26 mouse cellular contexts compared by ENCODE assay signal in the genomic region with DNA sequence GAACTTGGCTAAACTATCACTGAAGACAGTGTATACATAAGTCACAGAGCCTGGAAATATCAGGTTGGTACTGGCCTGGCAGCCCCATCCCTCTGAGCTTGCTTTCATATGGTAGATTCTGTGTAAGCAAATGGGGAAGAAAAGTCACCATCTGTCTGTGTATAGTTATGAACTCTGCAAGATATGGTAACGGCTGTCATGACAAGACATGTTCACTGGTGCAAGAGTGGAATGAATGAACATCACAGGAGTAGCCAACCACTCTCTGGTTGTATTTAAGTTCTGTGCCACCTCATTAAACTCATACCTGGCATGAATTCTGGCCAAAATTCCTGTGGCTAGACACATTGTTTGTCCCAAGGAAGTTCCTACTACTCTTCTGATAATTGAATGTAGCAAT.
DNase-seq lines count a peak whose midpoint lies in the region; ATAC-seq lines count a peak whose summit lies in the region.
"Had no signal": no experiment of that assay in that cellular context is flagged by ENCODE, and none has a peak within 500 bp of the region (broad histone marks: within the 10 kb centered on the region; RNA-seq: fewer than 3 reads in every experiment).

No protein-coding gene starts in this region.

- H3K4me3 ChIP-seq in forebrain, embryonic 13.5 days = no peak overlapping the region
- H3K4me3 ChIP-seq in forebrain, embryonic 12.5 days (replicated peaks) = no peak overlapping the region
- no peak overlapping the region for H3K4me3 ChIP-seq in embryonic facial prominence, embryonic 10.5 days
- H3K4me3 ChIP-seq: embryonic facial prominence, embryonic 13.5 days; erythroblast, embryonic 14.5 days; gastrocnemius, adult 2 months; hindbrain, embryonic 13.5 days; intestine, embryonic 15.5 days; limb, embryonic 15.5 days; midbrain, embryonic 13.5 days; neural tube, embryonic 12.5 days had no signal

- DNase-seq in layer of hippocampus, adult 9-10 months (ENCODE audit: low spot score) = peak; percentile 13
- no peak for DNase-seq in layer of hippocampus, adult 11-12 months (ENCODE audit: low spot score)
- DNase-seq in brain, adult 2 months (ENCODE audit: low read depth, low spot score) = peak; percentile 19
- DNase-seq in brain, embryonic 18.5 days (ENCODE audit: low read depth, low spot score) = peak; percentile 24
- DNase-seq in left cerebral cortex, adult 8-10 months (ENCODE audit: low spot score in 2 of 2) = no peak
- DNase-seq in embryonic facial prominence, embryonic 10.5 days (ENCODE audit: low spot score) = no peak
- DNase-seq: adrenal gland, adult 2 months; B cell, adult 2 months; gastrocnemius, adult 2 months; kidney, adult 8-10 months; kidney, postnatal 10 days; lung, embryonic 14.5 days; retina, postnatal 1 day; right cerebral cortex, postnatal 25 days; spleen, adult 18-20 months; thymus, postnatal 14 days had no signal

- peak; percentile 71 for ATAC-seq in forebrain, embryonic 13.5 days
- ATAC-seq in forebrain, embryonic 12.5 days (ENCODE audit: low FRiP score) = no peak
- ATAC-seq: intestine, embryonic 15.5 days; midbrain, embryonic 13.5 days had no signal

- H3K9ac ChIP-seq in forebrain, embryonic 13.5 days = no peak overlapping the region
- H3K9ac ChIP-seq in forebrain, embryonic 12.5 days = no peak overlapping the region
- H3K9ac ChIP-seq: embryonic facial prominence, embryonic 13.5 days; hindbrain, embryonic 13.5 days; intestine, embryonic 15.5 days; limb, embryonic 15.5 days; liver, embryonic 14.5 days; lung, embryonic 14.5 days; midbrain, embryonic 13.5 days; neural tube, embryonic 12.5 days had no signal

- H3K9me3 ChIP-seq in forebrain, embryonic 13.5 days (replicated peaks) = no peaks in the 10 kb centered on the region
- H3K9me3 ChIP-seq in forebrain, embryonic 12.5 days = no peaks in the 10 kb centered on the region
- H3K9me3 ChIP-seq in embryonic facial prominence, embryonic 10.5 days = no peaks in the 10 kb centered on the region
- H3K9me3 ChIP-seq: embryonic facial prominence, embryonic 13.5 days; hindbrain, embryonic 13.5 days; intestine, embryonic 15.5 days; limb, embryonic 15.5 days; midbrain, embryonic 13.5 days; neural tube, embryonic 12.5 days had no signal

- H3K27me3 ChIP-seq in forebrain, embryonic 13.5 days = no peaks in the 10 kb centered on the region
- no peaks in the 10 kb centered on the region for H3K27me3 ChIP-seq in forebrain, embryonic 12.5 days
- no peaks in the 10 kb centered on the region for H3K27me3 ChIP-seq in embryonic facial prominence, embryonic 10.5 days (replicated peaks; ENCODE audit: low read depth, poor library complexity, severe bottlenecking)
- H3K27me3 ChIP-seq: embryonic facial prominence, embryonic 13.5 days; hindbrain, embryonic 13.5 days; intestine, embryonic 15.5 days; limb, embryonic 15.5 days; midbrain, embryonic 13.5 days; neural tube, embryonic 12.5 days had no signal

- H3K4me1 ChIP-seq in forebrain, embryonic 13.5 days = no peaks in the 10 kb centered on the region
- H3K4me1 ChIP-seq in forebrain, embryonic 12.5 days = no peaks in the 10 kb centered on the region
- no peaks in the 10 kb centered on the region for H3K4me1 ChIP-seq in embryonic facial prominence, embryonic 10.5 days
- H3K4me1 ChIP-seq: embryonic facial prominence, embryonic 13.5 days; hindbrain, embryonic 13.5 days; intestine, embryonic 15.5 days; limb, embryonic 15.5 days; midbrain, embryonic 13.5 days; neural tube, embryonic 12.5 days had no signal

- no peaks in the 10 kb centered on the region for H3K36me3 ChIP-seq in forebrain, embryonic 13.5 days (ENCODE audit: poor library complexity, severe bottlenecking)
- no peaks in the 10 kb centered on the region for H3K36me3 ChIP-seq in forebrain, embryonic 12.5 days (replicated peaks)
- H3K36me3 ChIP-seq in embryonic facial prominence, embryonic 10.5 days (replicated peaks) = no peaks in the 10 kb centered on the region
- H3K36me3 ChIP-seq: embryonic facial prominence, embryonic 13.5 days; hindbrain, embryonic 13.5 days; intestine, embryonic 15.5 days; limb, embryonic 15.5 days; midbrain, embryonic 13.5 days; neural tube, embryonic 12.5 days had no signal

- WGBS in forebrain, embryonic 13.5 days = 82% methylated on average over 1 of the region's 1 CpGs
- 97% methylated on average over 1 of the region's 1 CpGs for WGBS in forebrain, embryonic 12.5 days
- WGBS in embryonic facial prominence, embryonic 10.5 days = 96% methylated on average over 1 of the region's 1 CpGs

- H3K4me2 ChIP-seq in forebrain, embryonic 13.5 days = no peak overlapping the region
- no peak overlapping the region for H3K4me2 ChIP-seq in forebrain, embryonic 12.5 days
- H3K4me2 ChIP-seq: embryonic facial prominence, embryonic 13.5 days; hindbrain, embryonic 13.5 days; intestine, embryonic 15.5 days; limb, embryonic 15.5 days; lung, embryonic 14.5 days; midbrain, embryonic 13.5 days; neural tube, embryonic 12.5 days had no signal

- H3K27ac ChIP-seq in forebrain, embryonic 13.5 days = no peak overlapping the region
- H3K27ac ChIP-seq in forebrain, embryonic 12.5 days = no peak overlapping the region
- H3K27ac ChIP-seq in embryonic facial prominence, embryonic 10.5 days (replicated peaks) = no peak overlapping the region
- H3K27ac ChIP-seq: embryonic facial prominence, embryonic 13.5 days; gastrocnemius, adult 2 months; hindbrain, embryonic 13.5 days; intestine, embryonic 15.5 days; limb, embryonic 15.5 days; liver, embryonic 14.5 days; midbrain, embryonic 13.5 days; neural tube, embryonic 12.5 days had no signal

Comparison
In these comparisons a context has a peak if more than half of its experiments do, and no peak if none do; other contexts are left out.
1. DNase-seq: peak in layer of hippocampus, adult 9-10 months (single experiment), brain, adult 2 months (single experiment) and brain, embryonic 18.5 days (single experiment); none in layer of hippocampus, adult 11-12 months (single experiment), left cerebral cortex, adult 8-10 months (0 of 2) and embryonic facial prominence, embryonic 10.5 days (single experiment).